Mouse (Mus musculus) layer of hippocampus, adult 2 months (tissue): ENCODE results near the gene Krt25. TPM values are rescaled to one million over a fixed set of nuclear protein-coding genes. Genes with fewer than 3 reads are reported as not detected.
A peak's percentile ranks its signal among the peaks of the same experiment; 100 is the strongest.

Experiments
- DNase-seq, 2 experiments: peaks; one replicate each; pipeline ENCODE4 v3.0.0; 2022; ENCODE audit warnings: low spot score in 2 of 2
- H3K27ac ChIP-seq: fragments of 200-600 bp; 2 replicates; pipeline ENCODE4 v1.8.1; 2022
- H3K4me3 ChIP-seq: fragments of 200-600 bp; 2 replicates; pipeline ENCODE4 v1.8.1; 2022; ENCODE audit warnings: mild to moderate bottlenecking
- CTCF ChIP-seq: fragments of 200-600 bp; conservative IDR thresholded peaks from 2 replicates; pipeline ENCODE4 v1.8.1; 2022; ENCODE audit warnings: antibody characterized with exemption, mild to moderate bottlenecking, moderate library complexity
- long read RNA-seq, 2 experiments: library from polyadenylated mRNA; stranded (forward); transcript quantifications; one replicate each; pipeline ENCODE4 v2.0.0; 2021; ENCODE audit warnings: borderline mapping rate in 2 of 2
- total RNA-seq, 2 experiments: library from RNA; stranded (reverse); gene quantifications; 2 replicates each; pipeline ENCODE4 v1.2.3; 2021

Krt25 gene
- total RNA-seq, result not detected
- long read RNA-seq, experiment 1, result 0 reads
- long read RNA-seq, experiment 2, result 0 reads

GRCm38 (mm10) chr11:99322851-99323250, at the start of gene Krt25:
Krt25 (minus strand) TSS chr11:99322951.
- TF ChIP-seq CTCF, result no peak

GRCm38 (mm10) chr11:99369853-99370451, 47.2 kb upstream of the Krt25 start:
- DNase-seq, result peak; percentile 47 to 78
- 0 out of 2 replicates have a peak overlapping the region, but pooled peaks have one; percentile 8 for H3K27ac ChIP-seq
- no peak overlapping the region for H3K4me3 ChIP-seq
- no peak for TF ChIP-seq CTCF

More at GRCm38 (mm10) chr11:99322851-99323250, at the start of gene Krt25:
- H3K4me3 ChIP-seq, result no peak within 1 kb of the TSS
- DNase-seq, result no peak
- H3K27ac ChIP-seq, result no peak within 1 kb of the TSS

- DNase-seq, result no peak
- H3K4me3 ChIP-seq, result no peak overlapping the region
- peak; percentile 76 for TF ChIP-seq CTCF
- no peak overlapping the region for H3K27ac ChIP-seq
Measured at GRCm38 (mm10) chr11:99369229-99369628, 46.5 kb upstream of the Krt25 start.

- DNase-seq, result no peak
- TF ChIP-seq CTCF, result peak; percentile 48
- H3K27ac ChIP-seq, result no peak overlapping the region
- no peak overlapping the region for H3K4me3 ChIP-seq
Measured at GRCm38 (mm10) chr11:99366791-99367190, 44.0 kb upstream of the Krt25 start.

- peak; percentile 85 for TF ChIP-seq CTCF
- Histone ChIP-seq H3K4me3 (no peak overlapping the region; the same call in 1 of the 2 replicates), H3K27ac (no peak overlapping the region)
- peak; percentile 58 to 66 for DNase-seq
Measured at GRCm38 (mm10) chr11:99364412-99364811, 41.7 kb upstream of the Krt25 start.

GRCm38 (mm10) chr11:99361423-99361822, 38.7 kb upstream of the Krt25 start:
- Histone ChIP-seq H3K4me3 (no peak overlapping the region), H3K27ac (no peak overlapping the region)
- TF ChIP-seq CTCF, result no peak
- DNase-seq, result no peak

GRCm38 (mm10) chr11:99351004-99351403, 28.3 kb upstream of the Krt25 start, which contains the start of gene Krt27:
Krt27 (minus strand) TSS chr11:99351104.
- Histone ChIP-seq H3K4me3 (no peak within 1 kb of the TSS), H3K27ac (no peak within 1 kb of the TSS)
- no peak for DNase-seq
- no peak for TF ChIP-seq CTCF

- no peak for DNase-seq
- TF ChIP-seq CTCF, result no peak
- H3K27ac ChIP-seq, result no peak overlapping the region
- H3K4me3 ChIP-seq, result no peak overlapping the region
Measured at GRCm38 (mm10) chr11:99339299-99339847, 16.6 kb upstream of the Krt25 start.

GRCm38 (mm10) chr11:99337866-99338265, 15.1 kb upstream of the Krt25 start, which contains the start of gene Krt26:
Krt26 (minus strand) TSS chr11:99337966.
- Histone ChIP-seq H3K4me3 (no peak within 1 kb of the TSS), H3K27ac (no peak within 1 kb of the TSS)
- TF ChIP-seq CTCF, result no peak
- DNase-seq, result no peak

GRCm38 (mm10) chr11:99333426-99333825, 10.7 kb upstream of the Krt25 start:
- H3K27ac ChIP-seq, result no peak overlapping the region
- DNase-seq, result peak; percentile 80
- no peak overlapping the region; the same call in 1 of the 2 replicates for H3K4me3 ChIP-seq
- TF ChIP-seq CTCF, result no peak

GRCm38 (mm10) chr11:99329655-99330054, 6.9 kb upstream of the Krt25 start:
- Histone ChIP-seq H3K27ac (no peak overlapping the region), H3K4me3 (no peak overlapping the region)
- TF ChIP-seq CTCF, result no peak
- DNase-seq, result no peak

GRCm38 (mm10) chr11:99321094-99321493, 1.7 kb downstream of the Krt25 start:
- no peak for DNase-seq
- Histone ChIP-seq H3K4me3 (no peak overlapping the region), H3K27ac (no peak overlapping the region)
- no peak for TF ChIP-seq CTCF

GRCm38 (mm10) chr11:99319127-99319526, 3.6 kb downstream of the Krt25 start:
- Histone ChIP-seq H3K27ac (no peak overlapping the region), H3K4me3 (no peak overlapping the region)
- no peak for DNase-seq
- TF ChIP-seq CTCF, result no peak

GRCm38 (mm10) chr11:99316543-99316942, 6.2 kb downstream of the Krt25 start:
- H3K4me3 ChIP-seq, result no peak overlapping the region
- no peak for DNase-seq
- H3K27ac ChIP-seq, result no peak overlapping the region
- TF ChIP-seq CTCF, result no peak
